Mouse (Mus musculus) cortical plate, adult 2 months (tissue): Measurements from ENCODE around the gene Ppp1r35.
A peak's percentile ranks its signal among the peaks of the same experiment; 100 is the strongest.

Experiments used
- CTCF ChIP-seq: fragments of 200-500 bp; IDR thresholded peaks from 2 replicates; pipeline ENCODE4 v1.5.1; 2011; ENCODE audit warnings: mild to moderate bottlenecking, control low read depth, low read length; ENCODE audit not compliant: insufficient read depth; ENCODE audit errors: extremely low read depth
- POLR2A ChIP-seq: fragments of 200-500 bp; IDR thresholded peaks from 2 replicates; pipeline ENCODE4 v1.6.1; 2011; ENCODE audit warnings: mild to moderate bottlenecking, low read length, control low read depth; ENCODE audit not compliant: insufficient read depth; ENCODE audit errors: extremely low read depth

GRCm38 (mm10) chr5:137738516-137738915 is 40.1 kb upstream of the Ppp1r35 start:
- TF ChIP-seq POLR2A (no peak), CTCF (peak; percentile 42; the same call in 1 of the 2 replicates)
